Mouse (Mus musculus) C2C12 (cell line): ENCODE measurements around the gene Smurf1.

ENCODE experiments used
- CEBPB ChIP-seq: IDR thresholded peaks from one replicate; pipeline ENCODE4 v1.6.1; 2011; ENCODE audit warnings: low read depth, mild to moderate bottlenecking, control low read depth, moderate library complexity
- CTCF ChIP-seq: IDR thresholded peaks from one replicate; pipeline ENCODE4 v1.5.1; 2011; ENCODE audit not compliant: control insufficient read depth, insufficient read depth, insufficient read length
- FOSL1 ChIP-seq: IDR thresholded peaks from one replicate; pipeline ENCODE4 v1.8.0; 2011; ENCODE audit warnings: mild to moderate bottlenecking, low read length; ENCODE audit not compliant: poor library complexity, insufficient read depth, severe bottlenecking
- MAX ChIP-seq: IDR thresholded peaks from one replicate; pipeline ENCODE4 v1.6.1; 2011; ENCODE audit warnings: mild to moderate bottlenecking, control low read depth
- USF1 ChIP-seq: IDR thresholded peaks from one replicate; pipeline ENCODE4 v1.6.1; 2011; ENCODE audit warnings: low read depth, mild to moderate bottlenecking, control low read depth, moderate library complexity

DNA sequence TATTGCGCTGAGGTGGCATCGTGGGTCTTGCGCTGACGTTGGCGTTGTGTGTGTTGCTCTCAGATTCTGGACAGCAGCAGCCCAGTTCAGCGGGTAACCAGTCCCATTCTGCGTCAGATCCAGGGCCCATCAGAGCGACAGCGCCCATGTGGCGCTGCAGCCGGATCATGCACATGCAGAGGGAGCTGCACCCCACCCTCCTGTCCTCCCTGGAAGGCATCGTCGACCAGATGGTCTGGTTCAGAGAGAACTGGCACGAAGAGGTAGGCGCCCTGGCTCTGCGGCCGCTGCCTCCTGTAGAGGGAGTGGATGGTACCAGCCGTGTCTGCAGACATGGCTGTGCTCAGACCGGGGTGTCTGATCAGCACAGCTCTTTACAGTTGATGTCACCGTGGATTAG, 120.3 kb downstream of the Smurf1 start:
- TF ChIP-seq CTCF (no peak), FOSL1 (no peak), USF1 (no peak), CEBPB (no peak), MAX (no peak)
